ENCODE assay signal across 31 mouse cellular contexts in genomic region chr1:185433112-185433511, GRCm38 (mm10). TPM values are rescaled to one million over a fixed set of nuclear protein-coding genes. Genes with fewer than 3 reads are reported as not detected.
DNase-seq lines count a peak whose midpoint lies in the region; ATAC-seq and TF ChIP-seq lines count a peak whose summit lies in the region.
"Had no signal": no experiment of that assay in that cellular context is flagged by ENCODE, and none has a peak within 500 bp of the region (broad histone marks: within the 10 kb centered on the region; RNA-seq: fewer than 3 reads in every experiment).

No protein-coding gene starts in this region.

- no peak overlapping the region for H3K9ac ChIP-seq in kidney, postnatal 0 days (ENCODE audit: low read depth, low read length)
- H3K9ac ChIP-seq in liver, embryonic 12.5 days: no peak overlapping the region; the same call in 1 of the 2 replicates
- H3K9ac ChIP-seq in liver, postnatal 0 days (replicated peaks): no peak overlapping the region
- H3K9ac ChIP-seq: embryonic facial prominence, embryonic 15.5 days; forebrain, embryonic 15.5 days; heart, embryonic 12.5 days; hindbrain, embryonic 13.5 days; limb, embryonic 12.5 days had no signal

- H3K27me3 ChIP-seq in kidney, postnatal 0 days (ENCODE audit: insufficient read depth, low read length): no peaks in the 10 kb centered on the region
- peaks cover 15% of the 10 kb centered on the region for H3K27me3 ChIP-seq in liver, embryonic 12.5 days (replicated peaks)
- H3K27me3 ChIP-seq in liver, postnatal 0 days (ENCODE audit: insufficient read depth, low read length): no peaks in the 10 kb centered on the region
- H3K27me3 ChIP-seq: embryonic facial prominence, embryonic 15.5 days; forebrain, embryonic 15.5 days; hindbrain, embryonic 13.5 days; limb, embryonic 12.5 days had no signal

- H3K4me3 ChIP-seq in kidney, postnatal 0 days (replicated peaks; ENCODE audit: low read depth, low read length): no peak overlapping the region
- H3K4me3 ChIP-seq in liver, embryonic 12.5 days: no peak overlapping the region
- no peak overlapping the region for H3K4me3 ChIP-seq in liver, postnatal 0 days (ENCODE audit: low read depth, low read length)
- H3K4me3 ChIP-seq: embryonic facial prominence, embryonic 10.5 days; embryonic facial prominence, embryonic 15.5 days; forebrain, embryonic 15.5 days; gastrocnemius, adult 2 months; heart, adult 2 months; heart, embryonic 12.5 days; hindbrain, embryonic 13.5 days; left cerebral cortex, adult 2 months; limb, embryonic 12.5 days had no signal

- 64% methylated on average over 6 of the region's 6 CpGs for WGBS in kidney, postnatal 0 days
- WGBS in liver, embryonic 12.5 days (ENCODE audit: insufficient replicate concordance): 28% methylated on average over 6 of the region's 6 CpGs
- WGBS in liver, postnatal 0 days (ENCODE audit: insufficient replicate concordance): 55% methylated on average over 6 of the region's 6 CpGs

- H3K4me2 ChIP-seq in kidney, postnatal 0 days (ENCODE audit: low read length): no peak overlapping the region
- H3K4me2 ChIP-seq in liver, embryonic 12.5 days: peak overlapping the region; percentile 37
- no peak overlapping the region for H3K4me2 ChIP-seq in liver, postnatal 0 days (ENCODE audit: low read depth, low read length)
- H3K4me2 ChIP-seq: embryonic facial prominence, embryonic 15.5 days; forebrain, embryonic 15.5 days; heart, embryonic 12.5 days; hindbrain, embryonic 13.5 days; limb, embryonic 12.5 days had no signal

- no peak for TF ChIP-seq CTCF in kidney, postnatal 0 days (IDR thresholded peaks at IDR 0.05; ENCODE audit: low read depth)
- TF ChIP-seq CTCF in liver, postnatal 0 days (IDR thresholded peaks at IDR 0.05; ENCODE audit: low read depth): no peak

- no peak for ATAC-seq in kidney, postnatal 0 days (replicated peaks; ENCODE audit: low FRiP score, low read depth)
- peak; percentile 82 for ATAC-seq in liver, embryonic 12.5 days
- ATAC-seq in liver, postnatal 0 days: 0 out of 2 replicates have a peak, but pooled peaks have one; percentile 29
- ATAC-seq: forebrain, embryonic 15.5 days; lung, postnatal 0 days had no signal

- H3K9me3 ChIP-seq in kidney, postnatal 0 days (replicated peaks; ENCODE audit: low read length): no peaks in the 10 kb centered on the region
- H3K9me3 ChIP-seq in liver, embryonic 12.5 days (replicated peaks): no peaks in the 10 kb centered on the region
- H3K9me3 ChIP-seq in liver, postnatal 0 days (ENCODE audit: low read length): no peaks in the 10 kb centered on the region
- H3K9me3 ChIP-seq: embryonic facial prominence, embryonic 10.5 days; embryonic facial prominence, embryonic 15.5 days; forebrain, embryonic 15.5 days; heart, embryonic 12.5 days; hindbrain, embryonic 13.5 days; limb, embryonic 12.5 days had no signal

- no peak overlapping the region for H3K27ac ChIP-seq in kidney, postnatal 0 days
- peak overlapping the region; percentile 22; the same call in 1 of the 2 replicates for H3K27ac ChIP-seq in liver, embryonic 12.5 days
- H3K27ac ChIP-seq in liver, postnatal 0 days (ENCODE audit: low read depth): no peak overlapping the region
- H3K27ac ChIP-seq: embryonic facial prominence, embryonic 10.5 days; embryonic facial prominence, embryonic 15.5 days; forebrain, embryonic 15.5 days; gastrocnemius, adult 2 months; heart, adult 2 months; hindbrain, embryonic 13.5 days; left cerebral cortex, adult 2 months; limb, embryonic 12.5 days; stomach, postnatal 0 days had no signal

- peaks cover 13% of the 10 kb centered on the region for H3K36me3 ChIP-seq in kidney, postnatal 0 days (ENCODE audit: insufficient read depth, low read length)
- peaks cover 22% of the 10 kb centered on the region for H3K36me3 ChIP-seq in liver, embryonic 12.5 days
- peaks cover 13% of the 10 kb centered on the region for H3K36me3 ChIP-seq in liver, postnatal 0 days (replicated peaks; ENCODE audit: insufficient read depth, low read length)

- no peaks in the 10 kb centered on the region for H3K4me1 ChIP-seq in kidney, postnatal 0 days (replicated peaks; ENCODE audit: insufficient read depth, low read length)
- H3K4me1 ChIP-seq in liver, embryonic 12.5 days: peaks cover 16% of the 10 kb centered on the region
- peaks cover 2% of the 10 kb centered on the region; the same call in 1 of the 2 replicates for H3K4me1 ChIP-seq in liver, postnatal 0 days (ENCODE audit: insufficient read depth)
- H3K4me1 ChIP-seq: embryonic facial prominence, embryonic 10.5 days; embryonic facial prominence, embryonic 15.5 days; heart, embryonic 12.5 days had no signal

- peak; percentile 2 for DNase-seq in kidney, postnatal 0 days (ENCODE audit: low spot score)
- no peak for DNase-seq in kidney, postnatal 36 days
- no peak for DNase-seq in liver, postnatal 0 days
- no peak for DNase-seq in layer of hippocampus, adult 9-10 months (ENCODE audit: low spot score)
- no peak for DNase-seq in cerebellum, postnatal 10 days
- DNase-seq in frontal cortex, postnatal 14 days (ENCODE audit: low spot score in 2 of 2): no peak
- DNase-seq: adrenal gland, postnatal 14 days; cerebellum, adult 11 months; cerebellum, adult 9-11 months; gastrocnemius, adult 2 months; gastrocnemius, postnatal 36 days; heart, adult 2 months; heart, postnatal 4 days; kidney, postnatal 10 days; lung, adult 18-20 months; lung, postnatal 4 days; midbrain, embryonic 14.5 days; right cerebral cortex, adult 18-20 months; thymus, adult 18-20 months; thymus, postnatal 25 days had no signal

- 0 out of 2 replicates have a peak, but pooled peaks have one; percentile 23 for TF ChIP-seq EP300 in liver, postnatal 0 days (IDR thresholded peaks at IDR 0.05; ENCODE audit: low read depth)

RNA-seq across cellular contexts. Expression of gene Slc30a10, which starts 21.5 kb away (rescaled TPM):
- polyA plus RNA-seq in kidney, postnatal 0 days (2015; fragmentation: Nextera tagmentation; extraction: Ambion mirVana): 0.08 and 0.11 TPM in 2 replicates
- 17.6 and 18.5 TPM in 2 replicates for polyA plus RNA-seq in liver, embryonic 12.5 days (2016; fragmentation: Nextera tagmentation; extraction: Ambion mirVana)
- 8.0 and 9.1 TPM in 2 replicates for polyA plus RNA-seq in liver, postnatal 0 days (2015; fragmentation: Nextera tagmentation; extraction: Ambion mirVana)
- polyA plus RNA-seq: heart, adult 2 months; kidney, adult 2 months; lung, postnatal 0 days had no signal
